Mouse (Mus musculus) embryo, embryonic 10 days (tissue): ENCODE data around the gene Prph.
"Not testable (repeated sequence)": the region's sequence is repeated elsewhere in the genome, so short reads cannot be mapped to it uniquely, and the experiment has no call there.

Experiments used
- DNase-seq: peaks from one replicate; pipeline ENCODE4 v3.0.0-alpha.2; 2015; ENCODE audit warnings: low spot score

Gene Prph

DNA sequence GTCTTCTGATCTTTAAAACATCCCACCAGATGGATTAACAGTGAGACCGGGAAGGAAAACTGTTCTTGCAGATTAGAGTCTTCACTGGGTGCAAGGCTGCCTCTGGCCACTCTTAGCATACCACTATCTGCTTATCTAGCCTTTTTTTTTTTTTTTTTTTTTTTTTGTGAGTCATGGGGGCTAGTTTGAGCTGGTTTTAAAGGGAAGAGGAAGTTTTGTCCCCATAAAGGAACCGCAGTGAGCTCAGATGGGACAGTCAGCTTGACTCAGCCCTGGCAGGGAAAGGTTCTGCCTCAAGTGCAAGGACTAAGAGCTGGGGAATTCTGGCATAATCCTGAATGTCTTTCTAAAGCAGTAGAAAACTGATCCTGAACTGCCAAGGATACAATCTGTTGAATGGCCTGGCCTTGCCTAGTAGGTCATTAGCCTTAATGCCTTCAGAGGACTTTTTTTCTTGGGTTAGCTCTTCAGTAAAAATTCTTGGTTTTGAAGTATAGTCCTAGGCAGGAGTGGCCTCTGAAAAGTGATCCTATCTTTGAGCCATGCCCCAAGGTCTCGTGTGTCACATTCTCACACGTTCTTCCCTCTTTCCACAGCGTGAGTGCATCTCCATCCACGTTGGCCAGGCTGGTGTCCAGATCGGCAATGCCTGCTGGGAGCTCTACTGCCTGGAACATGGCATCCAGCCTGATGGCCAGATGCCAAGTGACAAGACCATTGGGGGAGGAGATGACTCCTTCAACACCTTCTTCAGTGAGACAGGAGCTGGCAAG lies 21.3 kb upstream of the Prph start:
- no peak for DNase-seq

DNA sequence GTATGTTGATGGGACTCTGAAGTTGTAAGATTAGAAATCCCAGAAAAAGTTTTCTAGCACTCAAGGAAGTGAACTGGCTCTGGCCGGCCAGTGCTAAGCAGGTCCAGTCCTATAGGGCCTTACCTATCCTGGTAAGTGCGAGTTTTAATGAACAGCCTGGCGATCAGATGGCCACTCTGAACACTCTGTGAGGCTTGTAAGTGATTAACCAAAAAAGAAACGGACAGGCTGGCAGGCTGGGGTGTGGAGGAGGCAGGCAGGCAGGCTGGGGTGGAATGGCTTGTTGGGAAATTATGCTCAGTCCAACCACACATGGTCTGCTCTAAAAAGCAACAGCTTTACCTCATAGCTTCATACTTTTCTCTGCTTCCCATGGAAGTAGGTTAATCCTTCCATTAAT lies 19.5 kb upstream of the Prph start:
- no peak for DNase-seq

DNA sequence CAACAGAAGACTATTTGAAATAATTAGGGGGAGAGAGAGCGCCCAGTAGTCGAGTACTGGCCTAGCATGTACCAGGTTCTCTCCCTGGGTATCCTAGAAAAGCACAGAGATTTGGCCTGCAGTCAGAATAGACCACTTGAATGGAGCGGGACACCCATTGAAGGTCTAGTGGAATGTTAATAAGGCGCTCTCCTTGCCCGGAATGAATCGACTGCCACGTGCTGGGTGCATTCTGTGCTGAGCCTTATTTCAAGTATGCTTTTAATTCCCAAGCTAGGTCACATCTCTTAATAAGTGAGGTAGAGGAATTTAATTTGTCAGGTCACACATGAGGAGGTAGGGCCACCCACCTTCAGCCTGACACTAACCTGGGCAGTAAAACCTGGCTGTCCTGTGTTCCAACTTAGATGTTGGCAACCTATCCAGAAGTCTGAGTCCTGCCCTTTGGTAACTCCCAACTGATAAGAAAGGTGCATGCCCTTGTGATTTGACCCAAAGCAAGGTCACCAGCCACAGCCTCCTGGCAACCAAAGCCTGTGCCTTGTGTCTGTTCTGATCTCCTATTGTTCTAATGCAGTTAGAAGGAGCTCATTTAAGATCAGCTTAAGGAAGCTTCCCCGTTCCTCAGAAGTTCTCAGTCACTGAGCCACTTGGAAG lies 18.6 kb upstream of the Prph start:
- no peak for DNase-seq

DNA sequence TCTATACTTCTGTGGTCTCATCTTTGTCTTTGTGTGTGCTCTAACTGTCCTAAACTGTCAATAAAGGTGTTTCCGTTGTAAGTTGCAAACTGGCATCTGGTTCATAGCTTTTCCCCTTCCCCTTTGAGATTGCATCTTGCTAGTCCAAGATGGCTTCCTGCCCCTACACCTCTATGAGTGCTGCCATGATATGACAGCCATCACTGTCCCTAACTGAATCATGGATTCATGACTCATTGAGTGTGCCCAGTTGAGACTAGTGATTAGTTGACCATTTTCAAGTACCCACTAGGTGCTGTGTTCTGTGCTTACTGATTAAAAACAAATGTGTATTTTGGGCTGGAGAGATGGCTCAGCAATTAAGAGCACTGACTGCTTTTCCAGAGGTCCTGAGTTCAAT lies 16.9 kb upstream of the Prph start:
- no peak for DNase-seq

DNA sequence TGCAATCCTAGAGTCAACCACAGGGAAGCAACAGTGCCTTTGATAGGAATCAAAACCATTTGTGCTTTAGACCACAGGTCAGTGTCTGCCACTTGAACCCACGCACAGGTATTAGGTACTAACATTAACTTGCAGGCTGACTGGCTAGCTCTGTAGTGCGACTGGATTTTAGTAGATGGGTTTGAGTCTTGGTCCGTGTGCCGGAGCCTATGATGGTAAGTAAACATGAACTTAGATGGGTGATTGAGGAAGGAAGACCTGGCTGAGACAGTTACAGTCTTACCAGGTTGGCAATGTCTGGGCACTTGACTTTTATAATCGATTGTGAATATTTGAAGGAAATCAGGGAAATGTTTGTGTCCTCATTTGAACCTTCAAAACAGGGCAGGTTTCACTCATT lies 16.2 kb upstream of the Prph start:
- DNase-seq, result no peak

DNA sequence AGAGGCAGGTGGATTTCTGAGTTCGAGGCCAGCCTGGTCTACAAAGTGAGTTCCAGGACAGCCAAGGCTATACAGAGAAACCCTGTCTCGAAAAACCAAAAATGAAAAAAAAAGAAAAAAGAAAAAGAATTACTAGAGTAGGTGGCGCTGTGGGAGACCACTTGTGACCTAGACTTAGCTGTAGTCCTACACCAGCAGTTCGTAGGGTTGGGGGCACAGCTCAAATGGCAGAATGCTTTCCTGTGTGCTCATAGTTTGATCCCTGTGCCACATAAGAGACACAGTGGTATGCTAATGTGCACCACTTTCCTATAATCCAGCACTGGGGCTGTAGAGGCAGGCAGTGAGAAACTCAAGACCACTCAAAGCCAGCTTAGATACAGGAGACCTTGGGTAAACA lies 15.7 kb upstream of the Prph start:
- no peak for DNase-seq

DNA sequence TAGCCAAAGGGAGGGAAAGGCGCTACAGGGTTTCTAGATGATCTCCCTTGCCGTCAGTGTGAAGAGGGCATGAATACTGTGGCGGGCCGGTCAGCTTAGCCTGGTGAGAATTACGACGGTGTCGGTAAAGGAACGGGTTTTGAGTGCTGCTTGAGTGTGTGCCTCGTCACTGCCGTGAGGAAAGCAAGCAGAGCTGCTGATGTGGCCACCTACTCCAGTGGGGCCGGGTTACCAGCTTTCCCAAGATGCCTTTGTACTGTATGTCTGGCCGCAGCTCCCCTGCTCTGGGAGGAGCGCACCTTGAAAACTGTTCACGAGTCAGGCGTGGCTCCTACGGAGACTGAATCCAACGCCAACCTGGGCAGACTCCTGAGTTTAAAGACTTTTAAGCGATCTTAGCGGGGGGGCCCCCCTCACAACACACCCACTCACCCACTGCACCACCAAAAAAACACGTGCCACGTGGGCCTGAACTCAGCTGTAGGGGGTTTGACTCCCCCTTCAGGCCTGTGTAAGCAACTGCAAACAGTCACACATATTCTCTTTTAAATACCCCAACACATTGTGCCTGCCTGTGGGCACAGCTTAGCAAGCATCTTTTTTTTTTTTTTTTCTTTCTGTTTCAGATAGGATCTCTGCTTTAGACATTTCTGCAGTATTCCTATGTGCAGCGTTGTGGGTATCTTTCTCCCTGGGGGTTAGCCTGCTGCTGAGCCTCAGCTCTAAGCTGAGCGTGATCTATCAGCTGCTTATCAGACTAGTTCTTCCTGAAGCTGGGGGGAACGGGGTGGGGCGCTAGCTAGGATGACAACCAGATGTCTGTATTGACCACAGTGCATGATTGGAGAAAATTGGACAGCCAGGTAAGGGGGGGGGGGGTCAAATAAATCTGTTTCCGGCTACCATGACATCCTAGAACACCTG lies 14.7 kb upstream of the Prph start:
- DNase-seq, result no peak

DNA sequence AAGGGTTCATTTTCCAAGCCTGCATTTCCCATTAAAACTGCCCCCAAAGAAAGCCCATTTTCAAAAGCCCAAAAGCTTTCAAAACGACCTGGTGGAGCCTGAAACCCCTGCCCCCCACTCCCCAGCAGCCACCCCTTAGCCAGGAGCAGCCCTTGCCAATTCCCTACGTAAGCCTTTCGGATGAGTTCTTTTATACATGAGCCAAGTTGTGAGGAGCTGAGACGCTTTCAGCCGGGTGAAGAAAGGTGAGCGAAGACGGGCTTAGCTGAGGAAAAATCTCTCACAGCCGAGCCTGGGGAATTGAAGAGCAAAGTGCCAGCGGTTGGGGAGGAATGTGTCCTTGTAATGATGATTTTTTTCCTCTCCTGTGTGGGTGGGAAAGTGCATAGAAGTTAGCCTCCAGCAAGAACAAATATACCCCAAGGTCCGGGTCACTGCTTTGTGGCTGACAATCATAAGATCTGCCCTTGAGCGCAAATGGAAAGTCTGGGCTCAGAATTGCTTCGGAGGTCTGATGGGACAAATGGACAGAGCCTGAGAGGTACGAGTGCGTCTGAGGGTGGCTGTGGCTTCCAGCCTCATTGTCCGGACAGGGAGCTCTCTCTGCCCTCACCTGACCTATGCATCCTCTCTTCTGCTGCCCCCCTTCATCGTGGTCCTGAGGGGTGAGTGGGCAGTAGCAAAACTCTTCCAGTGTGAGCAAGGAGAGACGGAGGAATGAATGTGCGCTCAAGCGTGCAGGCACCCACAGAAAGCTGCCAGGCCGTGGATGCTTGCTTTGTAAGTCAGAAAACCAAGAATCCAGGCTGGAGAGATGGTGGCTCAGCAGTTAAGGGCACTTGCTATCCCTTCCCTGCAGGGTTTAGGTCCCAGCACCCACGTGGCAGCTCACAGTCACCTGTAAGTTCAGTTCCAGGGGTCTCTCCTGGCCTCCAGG lies 13.8 kb upstream of the Prph start:
- DNase-seq, result no peak

DNA sequence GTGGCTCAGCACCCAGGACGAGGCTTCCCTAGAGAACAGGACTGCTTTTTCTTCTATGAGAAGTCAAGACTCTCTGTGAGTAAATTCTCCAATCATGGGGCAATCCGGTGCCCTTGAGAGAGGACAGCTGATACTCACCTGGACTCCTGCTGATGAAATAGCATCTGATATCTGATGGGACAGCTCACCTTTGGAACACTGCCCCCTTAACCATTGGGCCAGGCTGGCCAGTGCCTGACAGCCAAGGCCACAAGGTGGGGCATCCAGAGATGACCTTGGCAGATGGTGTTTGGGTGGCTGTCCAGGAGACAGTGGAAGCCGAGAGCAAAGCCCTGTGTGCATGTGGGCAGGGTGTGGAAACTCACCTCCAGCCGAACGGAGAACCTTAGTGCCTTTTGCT lies 12.6 kb upstream of the Prph start:
- no peak for DNase-seq

DNA sequence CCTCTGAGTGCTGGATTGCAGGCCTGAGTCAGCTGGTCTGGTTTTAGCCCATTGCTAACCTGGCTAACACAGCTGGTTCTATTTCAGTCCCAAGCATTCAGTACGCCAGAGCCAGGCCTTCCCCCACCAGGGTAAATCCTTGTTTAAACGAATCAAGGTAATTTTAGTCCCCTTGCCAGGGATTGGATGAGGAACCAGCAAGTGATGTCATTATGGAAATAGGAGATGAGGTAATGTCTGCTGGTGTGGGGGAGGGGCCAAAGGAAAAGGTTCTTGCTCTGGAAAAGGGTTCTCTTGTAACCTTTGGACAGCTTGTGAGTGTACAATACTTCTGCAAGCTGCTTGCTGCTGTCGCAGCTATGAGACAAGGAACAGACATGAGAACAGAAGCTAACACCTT lies 10.1 kb upstream of the Prph start:
- DNase-seq, result no peak

DNA sequence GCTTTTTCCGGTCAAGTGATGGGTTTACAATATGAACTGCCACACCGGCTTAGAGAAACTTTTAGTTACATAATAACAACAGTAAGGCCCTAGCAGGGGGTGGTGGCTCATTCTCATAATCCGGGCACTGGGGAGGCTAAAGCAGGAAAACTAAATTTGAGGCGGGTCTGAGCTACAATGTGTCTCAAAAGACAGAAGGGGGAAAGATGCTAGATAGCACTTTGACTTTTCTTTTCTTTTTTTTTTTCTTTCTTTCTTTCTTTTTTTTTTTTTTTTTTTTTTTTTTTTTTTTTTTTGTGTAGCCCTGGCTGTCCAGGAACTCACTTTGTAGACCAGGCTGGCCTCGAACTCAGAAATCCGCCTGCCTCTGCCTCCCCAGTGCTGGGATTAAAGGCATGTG lies 9.2 kb upstream of the Prph start:
- not testable (repeated sequence) for DNase-seq

DNA sequence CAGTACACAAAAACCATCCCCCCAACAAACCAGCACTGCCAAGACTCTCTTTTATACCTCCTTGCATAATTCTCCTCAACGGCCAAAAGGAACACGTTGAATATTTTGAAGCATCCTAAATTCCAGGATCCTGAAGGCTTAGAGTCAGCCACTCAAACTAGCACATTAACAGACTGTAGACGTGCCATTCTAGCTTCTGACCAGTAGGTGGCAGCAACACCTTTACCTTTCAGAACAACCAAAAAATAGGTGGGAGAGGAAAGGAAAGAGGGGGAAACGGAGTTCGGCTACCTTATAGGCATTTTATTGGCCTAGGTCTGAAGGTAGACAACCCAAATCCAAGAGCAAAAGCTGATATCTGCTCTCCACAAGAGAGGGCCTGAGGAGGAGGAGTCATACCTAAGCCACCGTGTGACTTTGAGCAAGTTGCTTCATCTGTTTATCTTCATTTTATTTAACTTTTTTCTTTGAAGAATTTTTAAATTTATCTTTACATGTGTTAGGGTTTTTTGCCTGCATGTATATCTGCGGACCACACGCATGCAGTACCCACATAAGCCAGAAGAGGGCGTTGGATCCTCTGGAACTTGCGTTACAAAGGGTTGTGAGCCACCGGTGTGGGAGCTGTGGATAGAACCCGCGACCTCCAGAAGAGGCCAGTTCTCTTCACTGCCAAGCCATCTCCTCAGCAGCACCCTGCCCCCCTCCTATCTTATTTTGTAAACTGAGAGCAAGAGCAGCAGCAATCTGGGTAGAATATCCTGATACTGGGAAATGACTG lies 5.3 kb upstream of the Prph start:
- peak; percentile 90 for DNase-seq

DNA sequence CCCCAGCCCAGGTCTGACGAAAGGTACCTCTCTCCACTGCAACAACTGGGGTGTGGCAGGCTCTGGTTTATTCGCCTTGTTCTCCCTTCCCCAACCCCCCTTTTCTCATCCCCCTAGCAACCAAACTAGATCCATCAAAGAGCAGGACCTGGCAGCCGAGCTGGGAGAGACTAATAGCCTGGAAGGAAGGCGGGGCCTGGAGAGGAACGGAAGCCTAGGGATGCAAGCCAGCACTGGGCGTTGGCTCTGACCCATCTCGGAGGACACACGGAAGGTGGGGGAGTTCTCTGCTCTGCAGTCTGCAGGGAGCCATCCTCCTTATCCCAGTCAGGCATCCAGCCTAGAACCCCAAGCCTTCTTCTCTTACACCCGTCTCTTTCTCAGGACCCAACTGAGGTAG lies 1.6 kb upstream of the Prph start:
- peak; percentile 59 for DNase-seq

DNA sequence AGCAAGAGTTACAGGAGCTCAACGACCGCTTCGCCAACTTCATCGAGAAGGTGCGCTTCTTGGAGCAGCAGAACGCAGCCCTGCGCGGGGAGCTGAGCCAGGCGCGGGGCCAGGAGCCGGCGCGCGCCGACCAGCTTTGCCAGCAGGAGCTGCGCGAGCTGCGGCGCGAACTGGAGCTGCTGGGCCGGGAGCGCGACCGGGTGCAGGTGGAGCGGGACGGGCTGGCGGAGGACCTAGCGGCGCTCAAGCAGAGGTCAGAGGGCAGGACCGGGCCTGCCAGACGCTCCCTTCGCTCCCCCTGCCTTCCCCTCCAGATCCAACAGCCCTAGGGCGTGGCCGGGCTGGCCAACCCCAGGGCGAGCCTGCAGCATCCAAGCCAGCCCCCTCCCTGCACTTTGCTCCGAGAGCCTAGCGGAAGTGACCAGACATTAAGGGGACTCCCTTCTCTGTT lies 562 bp downstream of the Prph start:
- DNase-seq, result peak; percentile 62

DNA sequence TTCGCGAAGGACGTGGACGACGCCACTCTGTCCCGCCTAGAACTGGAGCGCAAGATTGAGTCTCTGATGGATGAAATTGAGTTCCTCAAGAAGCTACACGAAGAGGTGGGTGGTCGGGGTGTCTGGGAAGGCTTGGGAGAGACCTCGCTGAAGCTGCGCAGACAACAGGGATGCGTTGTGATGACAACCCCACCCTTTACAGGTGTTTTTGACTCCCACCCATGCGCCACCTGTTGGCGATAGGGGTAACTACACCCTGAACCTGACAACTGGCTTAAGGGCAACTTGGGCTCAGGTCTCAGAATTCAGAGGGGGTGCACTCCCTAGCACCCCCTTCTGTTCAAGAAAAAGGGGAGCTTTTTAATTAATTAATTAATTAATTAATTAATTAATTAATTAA lies 1.4 kb downstream of the Prph start:
- peak; percentile 67 for DNase-seq

DNA sequence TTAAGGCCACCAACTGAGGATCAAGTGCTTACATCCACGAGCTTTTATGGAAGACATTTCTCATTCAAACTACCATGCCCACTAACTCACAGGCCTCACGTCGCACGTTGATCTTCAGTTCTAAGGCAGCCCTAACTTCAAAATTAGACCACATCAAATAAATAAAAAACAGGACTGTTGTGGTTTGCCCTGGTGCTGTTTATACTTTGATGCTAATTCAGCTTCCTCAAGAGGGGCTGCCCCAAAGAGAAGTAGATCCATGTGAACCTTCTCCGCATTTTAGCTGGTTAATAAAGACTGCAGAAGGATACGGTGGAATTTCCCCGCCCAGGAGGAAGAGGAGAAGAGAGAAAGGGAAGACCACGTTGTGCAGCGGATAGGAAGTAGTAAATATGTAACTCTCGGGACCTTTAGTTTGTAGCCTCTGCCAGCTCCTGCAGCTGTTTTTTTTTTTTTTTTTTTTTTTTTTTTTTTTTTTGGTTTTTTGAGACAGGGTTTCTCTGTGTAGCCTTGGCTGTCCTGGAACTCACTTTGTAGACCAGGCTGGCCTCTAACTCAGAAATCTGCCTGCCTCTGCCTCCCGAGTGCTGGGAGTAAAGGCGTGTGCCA lies 10.7 kb downstream of the Prph start:
- no peak for DNase-seq

DNA sequence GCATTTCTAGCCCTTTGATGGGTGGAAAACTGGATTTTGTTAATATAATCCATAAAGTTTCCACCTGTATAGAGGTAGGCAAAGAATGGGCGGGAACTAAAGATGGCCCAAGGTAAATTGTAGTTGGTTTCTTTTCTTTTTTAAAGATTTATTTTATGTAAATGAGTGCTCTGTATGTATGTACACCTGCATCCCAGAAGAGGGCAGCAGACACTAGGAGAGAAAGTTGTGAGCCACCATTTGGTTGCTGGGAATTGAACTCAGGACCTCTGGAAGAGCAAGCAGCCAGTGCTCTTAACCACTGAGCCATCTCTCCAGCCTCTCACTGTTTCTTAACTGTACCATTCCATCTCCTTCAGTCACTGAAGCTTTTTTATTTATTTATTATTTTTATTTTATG lies 17.0 kb downstream of the Prph start:
- no peak for DNase-seq

DNA sequence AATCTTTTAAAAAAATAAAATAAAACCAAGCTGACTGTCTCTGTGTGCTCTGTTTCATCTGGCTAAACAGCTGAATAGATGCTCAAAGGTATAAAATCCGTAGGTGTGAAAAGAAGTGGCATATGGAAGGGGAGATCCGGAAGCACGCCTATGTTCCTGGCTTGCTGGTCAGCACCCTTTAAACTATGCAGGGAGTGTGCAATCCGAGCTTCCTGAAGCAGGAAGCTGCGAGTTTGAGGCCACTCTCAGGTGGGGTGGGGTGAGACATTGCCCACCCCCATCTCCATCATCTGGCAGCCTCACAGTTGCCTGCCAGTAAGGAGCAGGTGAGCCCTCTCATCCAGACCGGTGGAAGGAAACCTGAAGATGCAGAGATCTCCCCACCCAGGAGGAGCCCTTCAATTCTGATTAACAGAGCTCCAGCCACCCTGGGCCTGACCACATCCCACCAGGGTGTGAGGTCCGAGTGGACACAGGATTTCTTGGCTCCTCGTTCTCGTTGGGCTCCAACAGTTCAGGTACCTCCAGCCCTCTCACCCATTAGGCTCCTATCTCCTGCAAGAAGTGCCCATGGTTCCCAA lies 19.1 kb downstream of the Prph start, which contains the start of gene Troap:
Gene Troap (plus strand): TSS at position 557 of the 581 bp plus-strand sequence.
- DNase-seq, result no peak

DNA sequence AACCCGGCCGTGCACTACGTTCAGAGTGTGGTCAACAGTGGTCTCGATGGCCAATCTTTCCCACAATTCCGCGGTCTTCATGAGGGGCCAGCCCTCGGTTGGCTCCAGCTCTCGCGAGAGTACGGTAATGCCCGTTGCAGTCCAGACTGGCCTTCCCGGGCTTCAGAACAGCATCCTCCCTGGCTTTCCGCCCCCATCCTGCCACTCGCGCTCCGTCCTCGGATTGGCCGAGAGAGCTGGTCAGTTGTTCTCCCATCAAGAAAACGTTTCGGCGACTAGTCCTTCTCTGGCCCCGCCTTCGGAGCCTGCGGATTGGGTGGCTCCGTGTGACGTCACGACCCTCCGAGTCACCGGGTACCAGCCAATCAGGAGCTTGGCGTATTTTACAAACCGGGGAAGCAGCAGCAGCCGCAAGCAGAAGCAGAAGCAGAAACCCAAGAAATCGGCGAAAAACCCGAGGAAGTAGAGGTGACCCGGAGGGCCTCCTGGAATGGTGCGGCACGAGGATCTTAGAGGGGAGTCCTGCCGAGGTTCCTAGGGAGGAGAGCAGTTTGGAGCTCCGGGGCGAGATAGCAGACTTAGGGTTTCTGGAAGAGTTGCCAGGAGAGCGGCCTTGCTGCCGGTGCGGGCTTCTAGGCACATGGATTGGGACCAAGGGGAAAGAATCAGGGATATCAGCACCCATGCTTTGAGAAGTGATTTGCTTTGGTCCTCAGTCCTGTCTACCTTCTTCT lies 19.8 kb downstream of the Prph start:
- DNase-seq, result peak; percentile 99
